Mouse (Mus musculus): ENCODE measurements at regions not wholly inside any gene's neighbourhood (a gene's known extent, or its start where the extent isn't known, plus 50 kb on each side); places are given as distances from the start of the nearest gene placed in this dataset.

GRCm38 (mm10) chr14:48855453-48855852 is 181.8 kb upstream of the Otx2 start:
- no peaks in the 10 kb centered on the region for H3K79me2 ChIP-seq (replicated peaks; ENCODE audit: control insufficient read depth, extremely low read depth, insufficient read depth, poor library complexity, severe bottlenecking)
- no peak overlapping the region for H3K9ac ChIP-seq (ENCODE audit: insufficient read depth, low read depth)
- TF ChIP-seq CTCF (conservative IDR thresholded peaks at IDR 0.05 in 1 of 2, IDR thresholded peaks at IDR 0.05 in 1 of 2; ENCODE audit: low read depth in 2 of 2, low read length in 2 of 2): no peak
- no peak for TF ChIP-seq ETS1 (conservative IDR thresholded peaks at IDR 0.05; ENCODE audit: low read depth, low read length)
- no peak for TF ChIP-seq EP300 (IDR thresholded peaks at IDR 0.05; ENCODE audit: low read length)
- TF ChIP-seq USF2 (conservative IDR thresholded peaks at IDR 0.05; ENCODE audit: low read depth, low read length): no peak
- no peak for TF ChIP-seq JUND (conservative IDR thresholded peaks at IDR 0.05; ENCODE audit: low read depth, low read length)
- no peak for TF ChIP-seq POLR2A (IDR thresholded peaks at IDR 0.05; ENCODE audit: low read depth, low read length)
- no peak for TF ChIP-seq ZMIZ1 (IDR thresholded peaks at IDR 0.05; ENCODE audit: low read depth, low read length)
- no peak for TF ChIP-seq E2F4 (IDR thresholded peaks at IDR 0.05; ENCODE audit: insufficient replicate concordance, low read depth, low read length)
- TF ChIP-seq NELFE (IDR thresholded peaks at IDR 0.05; ENCODE audit: low read depth, low read length): no peak
- TF ChIP-seq ZC3H11A (IDR thresholded peaks at IDR 0.05; ENCODE audit: low read depth, low read length): no peak
- TF ChIP-seq RCOR1 (conservative IDR thresholded peaks at IDR 0.05; ENCODE audit: low read depth, low read length): no peak
- TF ChIP-seq GABPA (IDR thresholded peaks at IDR 0.05; ENCODE audit: insufficient replicate concordance, low read depth, low read length): no peak
- TF ChIP-seq MAX (IDR thresholded peaks at IDR 0.05; ENCODE audit: low read length): no peak
- no peak for TF ChIP-seq POLR2AphosphoS2 (IDR thresholded peaks at IDR 0.05; ENCODE audit: low read depth, low read length)
- TF ChIP-seq SIN3A (IDR thresholded peaks at IDR 0.05; ENCODE audit: low read length): no peak
- no peak for TF ChIP-seq MEF2A (IDR thresholded peaks at IDR 0.05; ENCODE audit: borderline replicate concordance, low read depth, low read length)
- TF ChIP-seq ZNF384 (IDR thresholded peaks at IDR 0.05; ENCODE audit: low read depth, low read length): no peak
- TF ChIP-seq BHLHE40 (IDR thresholded peaks at IDR 0.05; ENCODE audit: low read depth, low read length): no peak
- no peak for TF ChIP-seq UBTF (IDR thresholded peaks at IDR 0.05; ENCODE audit: low read depth, low read length)
- no peak for TF ChIP-seq MAFK (IDR thresholded peaks at IDR 0.05; ENCODE audit: insufficient replicate concordance, low read length)
- H3K36me3 ChIP-seq (replicated peaks in 1 of 2; ENCODE audit: control insufficient read depth in 1 of 2, insufficient read depth in 1 of 2, low read length in 1 of 2): no peaks in the 10 kb centered on the region
- no peaks in the 10 kb centered on the region for H3K9me3 ChIP-seq (replicated peaks; ENCODE audit: low read length)
- H3K27me3 ChIP-seq (replicated peaks): peaks cover 10% of the 10 kb centered on the region
- H3K4me1 ChIP-seq (ENCODE audit: control insufficient read depth in 1 of 2, insufficient read depth in 2 of 2): peaks cover 0 to 8% of the 10 kb centered on the region in 2 experiments; a peak in 2 of 4 replicates
- in situ Hi-C loops (cut with MboI; ENCODE audit: low pct_ligation_motif_present, low pct_unique_long_range_greater_than_20kb, low sequenced_read_pairs): no loop called here
- H3K27ac ChIP-seq (ENCODE audit: insufficient read depth, low read depth): no peak overlapping the region
- no peak overlapping the region for H3K4me2 ChIP-seq (ENCODE audit: insufficient read depth, low read depth, poor library complexity, severe bottlenecking)
- dilution Hi-C loops (cut with MboI; ENCODE audit: extremely low pct_ligation_motif_present, extremely low pct_unique_long_range_greater_than_20kb, low sequenced_read_pairs): no loop called here
- DNase-seq (ENCODE audit: extremely low read depth): no peak
- H3K4me3 ChIP-seq (replicated peaks in 1 of 3; ENCODE audit: low read depth in 2 of 3, low read length in 2 of 3, poor library complexity in 1 of 3): no peak overlapping the region

DNA sequence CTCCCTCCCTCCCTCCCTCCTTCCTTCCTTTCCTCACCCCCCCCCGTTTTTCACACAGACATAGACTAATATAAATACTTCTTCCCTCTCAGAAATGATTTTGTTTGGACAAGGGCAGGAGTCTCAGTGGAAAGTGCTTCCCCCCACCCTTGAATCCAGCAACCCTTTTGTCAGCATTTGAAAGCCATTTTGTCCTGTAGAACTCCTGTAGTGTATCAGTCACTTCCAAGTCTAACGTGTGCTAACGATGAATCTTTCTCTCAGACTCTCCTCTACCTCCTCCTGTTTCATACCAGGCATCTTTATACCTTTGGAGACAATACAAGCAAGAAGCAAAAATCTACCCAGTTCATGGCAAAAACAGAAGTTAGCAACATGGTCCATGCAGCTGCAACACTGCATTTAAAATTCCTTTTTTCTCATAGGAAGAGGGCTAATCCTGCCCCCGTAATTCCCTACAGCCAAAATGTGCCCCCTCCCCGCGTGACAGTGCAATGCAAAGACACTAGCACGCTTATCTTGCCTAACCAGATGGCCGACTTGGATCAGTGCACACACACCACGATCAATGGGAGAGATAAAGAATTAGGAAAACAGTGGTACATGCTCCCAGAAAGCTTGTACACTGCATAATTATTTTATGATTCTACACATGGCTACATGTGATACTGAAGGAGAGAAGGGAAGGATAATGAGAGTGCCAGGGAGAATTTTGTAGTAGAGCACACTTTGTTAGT is 180.7 kb upstream of the Otx2 start:
- H3K36me3 ChIP-seq (replicated peaks in 1 of 2; ENCODE audit: control insufficient read depth in 1 of 2, insufficient read depth in 1 of 2, low read length in 1 of 2): no peaks in the 10 kb centered on the region
- H3K4me2 ChIP-seq (ENCODE audit: insufficient read depth, low read depth, poor library complexity, severe bottlenecking): no peak overlapping the region
- no peaks in the 10 kb centered on the region for H3K9me3 ChIP-seq (replicated peaks; ENCODE audit: low read length)
- H3K9ac ChIP-seq (ENCODE audit: insufficient read depth, low read depth): no peak overlapping the region
- TF ChIP-seq CHD1 (IDR thresholded peaks at IDR 0.05; ENCODE audit: low read depth, low read length): no peak
- no peak for TF ChIP-seq IRF4 (IDR thresholded peaks at IDR 0.05; ENCODE audit: low read depth, low read length)
- no peak for TF ChIP-seq NRF1 (IDR thresholded peaks at IDR 0.05; ENCODE audit: low read depth, low read length)
- no peak for TF ChIP-seq PAX5 (IDR thresholded peaks at IDR 0.05; ENCODE audit: low read length)
- TF ChIP-seq TBP (conservative IDR thresholded peaks at IDR 0.05; ENCODE audit: low read depth, low read length): no peak
- TF ChIP-seq BHLHE40 (IDR thresholded peaks at IDR 0.05; ENCODE audit: low read depth, low read length): no peak
- TF ChIP-seq MXI1 (IDR thresholded peaks at IDR 0.05; ENCODE audit: low read depth, low read length): no peak
- no peak for TF ChIP-seq ZMIZ1 (IDR thresholded peaks at IDR 0.05; ENCODE audit: low read depth, low read length)
- in situ Hi-C loops (cut with MboI; ENCODE audit: low pct_ligation_motif_present, low pct_unique_long_range_greater_than_20kb, low sequenced_read_pairs) (no loop called here), dilution Hi-C loops (cut with MboI; ENCODE audit: extremely low pct_ligation_motif_present, extremely low pct_unique_long_range_greater_than_20kb, low sequenced_read_pairs) (no loop called here)
- DNase-seq (ENCODE audit: extremely low read depth): no peak
- peaks cover 10% of the 10 kb centered on the region for H3K27me3 ChIP-seq (replicated peaks)
- no peak overlapping the region for H3K27ac ChIP-seq (ENCODE audit: insufficient read depth, low read depth)
- H3K79me2 ChIP-seq (replicated peaks; ENCODE audit: control insufficient read depth, extremely low read depth, insufficient read depth, poor library complexity, severe bottlenecking): no peaks in the 10 kb centered on the region
- peaks cover 0 to 8% of the 10 kb centered on the region in 2 experiments; a peak in 2 of 4 replicates for H3K4me1 ChIP-seq (ENCODE audit: control insufficient read depth in 1 of 2, insufficient read depth in 2 of 2)
- H3K4me3 ChIP-seq (replicated peaks in 1 of 3; ENCODE audit: low read depth in 2 of 3, low read length in 2 of 3, poor library complexity in 1 of 3): no peak overlapping the region
